Mouse (Mus musculus): ENCODE results near the gene Fbh1.
"Not testable (repeated sequence)": the region's sequence is repeated elsewhere in the genome, so short reads cannot be mapped to it uniquely, and the experiment has no call there.

Gene Fbh1

DNA sequence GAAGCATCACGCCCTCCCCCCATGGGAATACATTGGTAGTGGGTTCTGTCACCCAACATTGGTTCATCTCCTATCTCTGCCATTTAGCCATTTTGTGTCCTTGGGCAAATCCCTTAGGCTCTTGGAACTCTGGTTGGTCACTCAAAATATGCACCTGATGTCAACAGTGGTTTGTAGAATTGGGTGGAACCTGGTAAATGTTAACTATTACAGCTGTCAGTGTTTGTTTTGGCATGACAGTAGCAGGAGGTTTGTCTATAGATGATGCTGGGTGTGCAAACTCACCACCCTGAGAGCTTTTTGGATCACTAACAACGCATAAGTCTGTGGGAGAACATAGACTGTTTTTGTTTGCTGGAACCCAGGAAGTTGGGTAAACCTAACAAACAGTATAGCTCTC, 58.8 kb downstream of the Fbh1 start:
- no peak for DNase-seq (ENCODE audit: low spot score in 2 of 2)

DNA sequence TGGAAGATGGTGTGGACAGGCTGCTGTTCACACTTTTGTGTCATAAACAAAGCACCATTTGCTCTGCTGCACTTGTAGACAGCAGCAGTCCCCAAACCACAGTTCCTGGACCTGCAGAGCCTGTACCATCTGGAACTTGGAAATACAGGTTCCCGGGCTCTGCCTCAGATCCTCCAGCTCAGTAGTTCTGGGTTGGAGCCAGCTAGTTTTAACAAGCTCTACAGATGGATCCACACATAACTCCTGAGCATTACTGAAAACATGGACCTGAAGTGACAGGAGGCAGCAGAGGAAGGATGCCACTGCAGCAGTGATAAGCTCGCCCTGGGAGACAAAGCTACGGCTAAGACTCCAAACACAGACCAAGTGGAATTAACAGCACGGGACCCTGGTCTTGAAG, 62.8 kb downstream of the Fbh1 start:
- DNase-seq (ENCODE audit: low spot score in 2 of 2), result no peak

DNA sequence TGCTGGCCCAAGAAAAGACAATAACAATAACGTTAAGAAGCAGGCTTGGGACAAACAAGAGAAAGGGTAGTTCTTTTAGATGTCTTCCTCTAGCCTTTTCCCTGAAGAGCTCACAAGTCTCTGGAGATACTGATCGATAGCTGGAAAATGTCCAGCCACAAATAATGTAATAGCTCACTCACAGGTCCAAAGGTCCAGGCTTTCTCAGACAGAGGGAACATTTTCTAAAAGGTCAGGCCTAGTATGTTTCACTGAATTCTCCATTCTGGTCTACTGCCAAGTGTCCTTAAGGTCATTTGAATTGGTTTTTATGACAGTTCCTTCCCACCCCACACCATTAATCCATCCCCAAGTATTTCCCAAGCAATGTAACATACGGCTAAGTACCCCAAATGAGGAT, 64.4 kb downstream of the Fbh1 start:
- DNase-seq (ENCODE audit: low spot score in 2 of 2), result no peak

DNA sequence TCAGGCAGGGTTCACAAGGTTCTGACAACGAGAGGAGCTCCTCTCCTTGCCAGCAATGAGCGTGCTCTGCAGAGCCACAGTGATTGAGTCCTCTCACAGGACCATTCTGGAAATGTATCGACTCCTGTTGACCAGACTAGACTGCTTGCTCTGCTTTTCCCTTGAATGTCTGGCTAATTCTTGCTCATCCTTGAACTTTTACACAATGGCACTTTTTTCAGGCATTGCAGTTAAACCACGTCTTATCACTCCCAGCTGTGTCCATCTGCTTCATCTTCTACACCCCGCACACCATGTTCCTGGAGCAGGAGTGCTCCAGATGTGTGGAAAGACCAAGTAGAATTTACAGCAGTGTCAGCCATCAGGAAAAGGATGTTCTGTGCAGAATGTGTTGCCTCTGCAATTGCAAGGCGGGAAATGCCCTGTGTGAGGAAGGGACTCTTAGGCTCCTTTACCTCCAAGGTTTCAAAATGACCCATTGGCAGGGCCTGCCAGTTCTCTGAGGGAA, 64.8 kb downstream of the Fbh1 start:
- no peak for DNase-seq (ENCODE audit: low spot score in 2 of 2)

DNA sequence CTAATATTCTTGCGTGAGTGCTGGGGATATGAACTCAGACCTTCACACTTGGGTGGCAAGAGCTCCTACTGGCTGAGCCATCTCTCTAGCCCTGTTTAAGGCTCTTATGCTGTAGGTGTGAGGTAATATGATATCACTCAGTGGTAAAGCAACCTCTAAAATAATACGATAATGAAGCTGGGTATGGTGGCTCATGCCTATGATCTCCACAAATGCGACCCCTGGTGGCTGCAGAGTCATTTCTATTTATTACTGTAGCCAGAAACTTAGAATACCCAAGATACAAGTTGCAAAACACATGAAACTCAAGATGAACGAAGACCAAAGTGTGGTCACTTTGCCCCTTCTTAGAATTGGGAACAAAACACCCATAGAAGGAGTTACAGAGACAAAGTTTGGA, 67.3 kb downstream of the Fbh1 start:
- DNase-seq (ENCODE audit: low spot score in 2 of 2), result not testable (repeated sequence)

DNA sequence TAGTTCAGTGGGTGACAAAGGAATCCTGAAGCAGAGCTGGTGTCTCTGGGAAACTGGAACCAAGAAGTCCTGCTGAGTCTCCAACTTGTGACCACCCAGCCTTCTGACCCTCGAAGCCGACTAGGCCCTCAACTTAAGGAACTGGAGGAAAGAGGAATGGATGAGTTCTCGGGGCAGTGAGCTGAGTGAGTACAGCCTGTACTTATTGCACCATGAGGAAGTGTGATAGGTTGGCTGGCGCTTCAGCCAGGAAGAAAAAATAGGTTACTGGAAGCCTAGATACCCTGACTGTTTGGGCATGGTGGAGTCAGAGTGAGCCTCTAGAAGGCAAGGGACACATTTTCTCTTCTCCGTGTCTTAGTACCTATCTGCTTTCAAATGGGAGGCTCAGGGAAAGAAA, 68.8 kb downstream of the Fbh1 start:
- DNase-seq (ENCODE audit: low spot score in 2 of 2), result no peak

DNA sequence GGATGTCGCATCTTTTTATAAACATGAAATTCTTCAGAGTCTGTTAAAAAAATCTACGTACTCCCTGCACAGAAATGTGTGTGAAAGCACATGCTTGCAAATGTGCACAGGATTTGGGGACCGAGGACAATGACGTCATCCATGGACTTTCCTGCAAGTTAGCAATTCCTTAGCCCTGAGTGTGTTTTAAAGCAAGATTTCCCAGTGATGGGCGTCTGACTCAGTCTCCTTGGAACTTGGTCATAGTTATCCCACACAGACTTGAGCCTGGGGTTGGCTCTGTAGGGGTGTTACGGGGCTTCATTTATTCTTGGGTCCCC, 70.7 kb downstream of the Fbh1 start:
- no peak for DNase-seq (ENCODE audit: low spot score in 2 of 2)

DNA sequence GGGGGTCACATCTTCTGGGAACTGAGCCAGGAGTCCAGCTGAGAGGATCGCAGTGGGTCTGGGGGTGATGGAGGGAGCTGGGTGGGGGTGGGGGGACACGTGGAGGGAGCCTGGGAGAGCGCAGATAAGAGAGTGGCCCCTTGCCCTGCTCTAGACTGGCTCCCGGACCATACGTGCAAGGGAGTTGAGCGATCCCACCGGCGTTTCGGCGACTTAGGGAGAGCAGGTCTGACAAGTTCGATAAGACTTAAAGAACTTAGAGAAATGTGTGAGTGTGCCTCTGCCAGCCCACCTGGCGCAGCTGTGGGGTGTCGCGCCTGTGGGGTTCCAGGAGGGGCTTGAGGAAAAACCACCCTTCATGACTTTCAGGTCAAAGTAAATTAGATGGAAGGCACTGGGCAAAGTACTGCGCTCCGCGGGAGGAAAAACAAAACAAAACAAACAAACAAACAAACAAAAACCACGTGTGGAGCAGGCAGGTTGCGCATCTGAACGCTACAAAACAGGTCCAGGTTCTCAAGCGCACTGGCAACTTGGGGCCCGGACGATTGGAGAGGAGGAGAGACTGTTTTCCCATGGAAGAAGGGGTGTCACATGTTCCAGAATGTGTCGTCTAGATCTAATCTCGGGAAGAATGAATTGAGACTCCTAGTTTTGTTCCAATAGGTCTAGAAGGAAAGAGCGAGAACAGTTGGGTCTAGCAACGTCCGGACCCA, 71.2 kb downstream of the Fbh1 start:
- no peak for DNase-seq (ENCODE audit: low spot score in 2 of 2)

DNA sequence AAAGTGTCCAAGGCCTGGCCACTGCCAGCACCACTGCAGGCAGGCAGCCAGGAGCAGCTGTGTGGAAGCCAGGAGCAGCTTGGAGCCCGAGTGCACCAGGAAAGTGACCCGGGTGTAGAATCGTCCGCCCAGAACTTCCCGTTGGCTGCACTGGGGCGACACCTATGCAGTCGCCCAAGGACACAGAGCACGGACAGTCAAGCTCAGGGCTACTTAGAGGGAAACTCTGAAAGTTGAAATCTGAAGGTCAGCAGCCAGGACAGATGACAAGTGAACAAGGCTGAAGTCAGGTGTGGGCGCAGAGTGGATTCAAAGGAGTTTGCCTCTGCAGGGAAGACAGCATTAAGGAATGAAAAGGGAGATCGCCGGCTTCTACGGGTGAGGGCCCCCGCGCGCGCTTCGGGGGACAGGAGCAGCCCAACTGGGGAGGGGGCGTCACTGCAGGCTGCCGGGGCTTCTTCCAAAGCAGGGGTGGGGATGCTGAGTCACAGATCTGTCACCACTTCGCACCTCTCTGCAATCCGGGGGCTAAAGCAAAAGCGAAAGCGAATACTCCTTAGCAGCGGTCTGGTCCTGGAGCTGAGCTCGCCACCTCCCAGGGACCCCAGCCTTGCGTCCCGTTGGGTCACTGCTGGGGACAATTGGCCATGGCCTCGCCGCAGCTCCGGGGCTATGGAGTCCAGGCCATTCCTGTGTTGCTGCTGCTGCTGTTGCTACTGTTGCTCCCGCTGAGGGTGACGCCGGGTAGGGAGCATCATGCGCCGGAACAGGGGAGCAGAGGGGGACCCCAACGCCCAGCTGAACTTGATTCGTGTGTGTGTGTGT, 72.0 kb downstream of the Fbh1 start, which contains the start of gene Il15ra:
TSS of gene Il15ra (plus strand) at position 90 of the 825 bp plus-strand sequence.
- DNase-seq (ENCODE audit: low spot score in 2 of 2), result peak; percentile 21 to 43

DNA sequence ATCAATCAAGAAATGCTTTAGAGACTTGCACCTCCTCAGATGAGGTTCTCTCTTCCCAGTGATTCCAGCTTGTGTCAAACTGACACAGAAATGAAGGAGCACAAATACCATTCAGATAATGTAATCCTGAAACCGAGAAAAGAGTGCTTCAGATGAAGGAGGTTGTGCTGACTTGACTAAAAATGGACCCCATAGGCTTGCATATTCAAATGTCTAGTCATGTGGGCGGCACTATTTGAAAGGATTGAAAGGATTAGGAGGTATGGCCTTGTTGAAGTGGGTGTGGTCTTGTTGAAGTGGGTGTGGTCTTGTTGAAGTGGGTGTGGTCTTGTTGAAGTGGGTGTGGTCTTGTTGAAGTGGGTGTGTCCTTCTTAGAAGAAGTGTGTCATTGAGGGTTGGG, 77.5 kb downstream of the Fbh1 start:
- DNase-seq (ENCODE audit: low spot score in 2 of 2), result no peak

DNA sequence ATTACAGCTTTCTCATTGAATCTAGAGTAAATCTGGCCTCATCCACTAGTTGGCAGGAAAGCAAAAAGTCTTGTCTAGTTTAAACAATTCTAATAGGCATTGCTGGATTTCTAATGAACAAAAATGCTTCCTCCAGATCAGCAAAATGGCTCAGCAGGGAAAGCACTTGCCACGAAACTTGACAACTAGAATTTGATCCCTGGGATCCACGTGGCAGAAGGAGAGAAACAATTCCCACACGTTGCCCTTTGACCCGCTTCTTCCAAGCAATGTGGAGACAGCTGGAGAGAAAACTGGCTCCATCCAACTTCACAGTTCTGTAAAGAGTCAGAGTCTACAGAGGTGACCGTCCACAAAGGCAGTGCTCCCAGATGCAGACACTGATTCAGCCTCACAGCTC, 78.4 kb downstream of the Fbh1 start:
- no peak for DNase-seq (ENCODE audit: low spot score in 2 of 2)

DNA sequence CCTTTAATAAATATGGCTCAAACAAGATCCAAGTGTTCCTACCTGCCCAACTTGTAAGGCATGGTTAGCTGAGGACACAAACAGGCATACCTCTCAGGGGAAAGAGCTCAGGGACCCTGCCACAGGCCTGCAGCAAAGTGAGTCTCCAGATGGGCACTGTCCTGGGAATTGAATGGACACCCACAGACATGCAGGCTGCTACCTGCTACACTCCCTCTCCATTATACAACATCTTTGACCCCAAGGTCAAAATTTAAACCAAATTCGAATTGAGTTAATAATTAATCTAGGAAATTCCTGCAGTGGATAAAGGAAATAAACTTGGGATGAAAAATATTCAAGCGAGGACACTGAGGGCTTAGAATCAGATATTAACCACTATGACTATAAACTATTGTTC, 81.5 kb downstream of the Fbh1 start:
- no peak for DNase-seq (ENCODE audit: low spot score in 2 of 2)

DNA sequence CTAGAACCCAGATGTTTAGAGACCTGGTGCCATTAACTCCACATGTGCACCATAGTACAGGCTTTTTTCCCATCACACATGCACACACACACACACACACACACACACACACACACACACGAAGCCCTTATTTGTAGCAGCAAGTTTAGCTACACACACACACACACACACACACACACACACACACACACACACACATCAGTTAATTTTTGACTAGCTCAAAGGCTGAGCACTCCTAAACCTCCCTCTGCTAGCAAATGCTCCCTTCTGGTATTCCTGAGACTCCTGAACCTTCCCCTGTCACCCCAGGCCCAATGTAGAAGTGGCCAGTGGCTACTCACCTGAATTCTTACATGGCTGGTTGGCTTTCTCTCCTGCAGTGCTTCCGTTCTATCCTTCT, 83.3 kb downstream of the Fbh1 start:
- no peak for DNase-seq (ENCODE audit: low spot score in 2 of 2)

DNA sequence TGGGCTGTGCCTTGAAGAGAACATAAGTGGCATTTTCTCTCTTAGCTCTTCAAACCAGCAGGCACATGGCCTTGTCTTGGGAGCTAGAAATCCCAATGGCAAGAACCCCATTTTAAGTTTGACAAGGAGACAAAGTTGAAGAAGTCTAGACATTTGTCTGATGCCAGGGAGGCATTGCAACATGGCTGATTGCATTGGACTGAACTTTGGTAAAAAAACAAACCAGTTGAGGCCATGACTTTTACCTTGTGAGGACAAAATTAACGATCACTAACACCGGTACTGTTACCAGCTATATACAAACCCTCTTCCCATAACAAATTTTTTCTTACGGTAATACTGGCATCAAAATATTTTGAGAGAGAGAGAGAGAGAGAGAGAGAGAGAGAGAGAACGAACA, 84.0 kb downstream of the Fbh1 start:
- no peak for DNase-seq (ENCODE audit: low spot score in 2 of 2)

All from frontal cortex, postnatal 25 days (tissue).